Mouse (Mus musculus) C2C12 (cell line): ENCODE measurements around the gene Cstf1.

Experiments used
- CEBPB ChIP-seq: IDR thresholded peaks from one replicate; pipeline ENCODE4 v1.6.1; 2011; ENCODE audit warnings: low read depth, mild to moderate bottlenecking, control low read depth, moderate library complexity
- CTCF ChIP-seq: IDR thresholded peaks from one replicate; pipeline ENCODE4 v1.5.1; 2011; ENCODE audit not compliant: control insufficient read depth, insufficient read depth, insufficient read length
- MAX ChIP-seq: IDR thresholded peaks from one replicate; pipeline ENCODE4 v1.6.1; 2011; ENCODE audit warnings: mild to moderate bottlenecking, control low read depth
- MYOD1 ChIP-seq: IDR thresholded peaks from one replicate; pipeline ENCODE4 v1.6.1; 2011; ENCODE audit warnings: low read depth; ENCODE audit not compliant: control insufficient read depth, insufficient read length
- USF1 ChIP-seq: IDR thresholded peaks from one replicate; pipeline ENCODE4 v1.6.1; 2011; ENCODE audit warnings: low read depth, mild to moderate bottlenecking, control low read depth, moderate library complexity

DNA sequence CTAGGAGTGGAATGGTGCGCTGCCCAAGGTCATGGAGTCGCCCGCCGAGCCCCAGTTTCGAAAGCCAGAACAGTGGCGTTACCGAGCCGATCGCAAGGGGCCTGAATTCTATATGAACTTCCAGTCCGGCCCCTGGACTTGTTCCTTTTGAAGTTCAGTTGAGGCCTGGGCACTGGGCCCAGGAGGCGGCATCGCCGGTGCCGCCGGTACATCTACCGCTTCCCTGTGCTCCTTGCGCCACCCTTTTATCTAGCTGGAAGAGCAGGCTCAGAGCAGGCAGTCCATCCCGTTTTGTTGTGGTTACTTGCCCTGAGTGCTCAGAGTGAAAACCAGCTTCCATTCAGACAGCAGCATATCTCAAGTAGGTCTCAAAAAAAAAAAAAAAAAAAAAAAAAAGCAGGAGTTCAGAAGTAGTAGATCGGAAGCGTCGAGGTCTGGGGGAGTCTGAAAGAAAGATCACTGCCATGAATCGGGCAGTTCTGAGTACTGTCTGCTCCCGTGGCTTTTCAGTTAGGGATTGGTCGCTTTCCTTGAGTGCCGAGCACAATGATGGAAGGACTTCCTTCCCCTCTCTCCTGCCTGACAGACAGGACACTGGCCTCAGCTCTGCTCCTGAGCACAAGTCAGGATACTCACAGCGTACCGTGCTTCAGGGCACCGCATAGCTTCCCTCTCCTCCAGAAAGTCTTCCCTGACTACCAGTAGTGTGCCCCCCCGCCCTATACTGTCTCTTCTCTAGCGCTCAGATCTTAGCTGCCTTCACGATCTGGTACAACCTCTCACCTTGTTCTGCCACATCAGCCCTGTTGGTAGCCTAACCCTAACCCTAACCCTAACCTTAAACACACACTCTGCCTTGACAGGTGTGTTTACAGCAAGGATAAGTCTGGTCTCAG, 24.2 kb upstream of the Cstf1 start:
- no peak for TF ChIP-seq CTCF
- TF ChIP-seq USF1 = no peak
- no peak for TF ChIP-seq CEBPB
- no peak for TF ChIP-seq MAX
- TF ChIP-seq MYOD1 = no peak
